Mouse (Mus musculus): ENCODE measurements at regions not wholly inside any gene's neighbourhood (a gene's known extent, or its start where the extent isn't known, plus 50 kb on each side); places are given as distances from the start of the nearest gene placed in this dataset.

GRCm38 (mm10) chr8:90192856-90193255 is 155.3 kb downstream of the Tox3 start:
- no peak for DNase-seq

- DNase-seq: no peak
Observed at GRCm38 (mm10) chr8:90182807-90183206, 165.3 kb downstream of the Tox3 start.

- DNase-seq: no peak
Observed at GRCm38 (mm10) chr8:90176771-90177170, 171.4 kb downstream of the Tox3 start.

GRCm38 (mm10) chr8:90176335-90176734 is 171.8 kb downstream of the Tox3 start:
- DNase-seq: no peak

GRCm38 (mm10) chr8:90166639-90167038 is 181.5 kb downstream of the Tox3 start:
- DNase-seq: no peak

- no peak for DNase-seq
Observed at GRCm38 (mm10) chr8:90151477-90151876, 196.7 kb downstream of the Tox3 start.

GRCm38 (mm10) chr8:90149903-90150302 is 198.2 kb downstream of the Tox3 start:
- DNase-seq: no peak

GRCm38 (mm10) chr8:90134626-90135025 is 213.5 kb downstream of the Tox3 start:
- DNase-seq: no peak

- no peak for DNase-seq
Observed at GRCm38 (mm10) chr8:90130704-90131267, 217.4 kb downstream of the Tox3 start.

- no peak for DNase-seq
Observed at GRCm38 (mm10) chr8:90125426-90125825, 222.7 kb downstream of the Tox3 start.

- DNase-seq: no peak
Observed at GRCm38 (mm10) chr8:90123101-90123500, 225.0 kb downstream of the Tox3 start.

- no peak for DNase-seq
Observed at GRCm38 (mm10) chr8:90121935-90122334, 226.2 kb downstream of the Tox3 start.

- no peak for DNase-seq
Observed at GRCm38 (mm10) chr8:90121017-90121416, 227.1 kb downstream of the Tox3 start.

GRCm38 (mm10) chr8:90115436-90115835 is 232.7 kb downstream of the Tox3 start:
- peak in 1 of 2 experiments; percentile 3 for DNase-seq

- DNase-seq: no peak
Observed at GRCm38 (mm10) chr8:90100509-90100908, 247.6 kb downstream of the Tox3 start.

GRCm38 (mm10) chr8:90082630-90083029 is 265.5 kb downstream of the Tox3 start:
- DNase-seq: no peak

GRCm38 (mm10) chr8:90076381-90076780 is 271.8 kb downstream of the Tox3 start:
- peak in 1 of 2 experiments; percentile 2 for DNase-seq

- no peak for DNase-seq
Observed at GRCm38 (mm10) chr8:90075796-90076195, 272.3 kb downstream of the Tox3 start.

GRCm38 (mm10) chr8:90070006-90070405 is 278.1 kb downstream of the Tox3 start:
- no peak for DNase-seq

GRCm38 (mm10) chr8:90069411-90069993 is 278.6 kb downstream of the Tox3 start:
- no peak for DNase-seq

- DNase-seq: no peak
Observed at GRCm38 (mm10) chr8:90068441-90068840, 279.7 kb downstream of the Tox3 start.

- no peak for DNase-seq
Observed at GRCm38 (mm10) chr8:90064381-90064780, 283.8 kb downstream of the Tox3 start.

GRCm38 (mm10) chr8:90063291-90063690 is 284.9 kb downstream of the Tox3 start:
- DNase-seq: no peak

- DNase-seq: no peak
Observed at GRCm38 (mm10) chr8:90058631-90059166, 289.4 kb downstream of the Tox3 start.
